Mouse (Mus musculus): ENCODE data around the gene Cdc6. TPM values are rescaled to one million over a fixed set of nuclear protein-coding genes. Genes with fewer than 3 reads are reported as not detected.
A peak's percentile ranks its signal among the peaks of the same experiment; 100 is the strongest.
"Not testable (repeated sequence)": the region's sequence is repeated elsewhere in the genome, so short reads cannot be mapped to it uniquely, and the experiment has no call there.

Gene Cdc6
- polyA plus RNA-seq, 1 experiment from 2014 or later, result 2.1 TPM

GRCm38 (mm10) chr11:98933151-98933550, 25.6 kb downstream of the Cdc6 start:
- peaks cover 67% of the 10 kb centered on the region for H3K4me1 ChIP-seq (ENCODE audit: control insufficient read depth, insufficient read depth, low read length)
- WGBS, result 43% methylated on average over 9 of the region's 9 CpGs
- H3K4me3 ChIP-seq (ENCODE audit: low read depth, low read length), result no peak overlapping the region
- 0 out of 2 replicates have a peak overlapping the region, but pooled peaks have one; percentile 1 for H3K4me2 ChIP-seq (ENCODE audit: low read depth, low read length)
- no peaks in the 10 kb centered on the region for H3K36me3 ChIP-seq (ENCODE audit: control insufficient read depth, insufficient read depth, low read length)
- no peak overlapping the region for H3K9ac ChIP-seq (replicated peaks; ENCODE audit: low read depth, low read length)
- no peak for ATAC-seq (ENCODE audit: low read depth)
- 0 out of 2 replicates have a peak overlapping the region, but pooled peaks have one; percentile 4 for H3K27ac ChIP-seq (ENCODE audit: low read depth, low read length)
- H3K9me3 ChIP-seq (ENCODE audit: control insufficient read depth, low read length), result no peaks in the 10 kb centered on the region
- H3K27me3 ChIP-seq (ENCODE audit: control insufficient read depth, insufficient read depth, low read length), result no peaks in the 10 kb centered on the region

GRCm38 (mm10) chr11:98933847-98934246, 26.2 kb downstream of the Cdc6 start:
- ATAC-seq (ENCODE audit: low read depth), result not testable (repeated sequence)
- H3K4me1 ChIP-seq (ENCODE audit: control insufficient read depth, insufficient read depth, low read length), result peaks cover 68% of the 10 kb centered on the region
- 90% methylated on average over 2 of the region's 2 CpGs for WGBS

GRCm38 (mm10) chr11:98934367-98934766, 26.8 kb downstream of the Cdc6 start:
- Histone ChIP-seq H3K9me3 (ENCODE audit: control insufficient read depth, low read length) (no peaks in the 10 kb centered on the region), H3K4me1 (ENCODE audit: control insufficient read depth, insufficient read depth, low read length) (peaks cover 67% of the 10 kb centered on the region), H3K9ac (replicated peaks; ENCODE audit: low read depth, low read length) (no peak overlapping the region), H3K4me2 (ENCODE audit: low read depth, low read length) (no peak overlapping the region), H3K4me3 (ENCODE audit: low read depth, low read length) (no peak overlapping the region), H3K36me3 (ENCODE audit: control insufficient read depth, insufficient read depth, low read length) (no peaks in the 10 kb centered on the region), H3K27ac (ENCODE audit: low read depth, low read length) (no peak overlapping the region), H3K27me3 (ENCODE audit: control insufficient read depth, insufficient read depth, low read length) (no peaks in the 10 kb centered on the region)
- WGBS, result 88% methylated on average over 3 of the region's 3 CpGs
- no peak for ATAC-seq (ENCODE audit: low read depth)

More at GRCm38 (mm10) chr11:98933847-98934246, 26.2 kb downstream of the Cdc6 start:
- H3K4me2 ChIP-seq (ENCODE audit: low read depth, low read length); H3K27ac ChIP-seq (ENCODE audit: low read depth, low read length); H3K27me3 ChIP-seq (ENCODE audit: control insufficient read depth, insufficient read depth, low read length); H3K9ac ChIP-seq (replicated peaks; ENCODE audit: low read depth, low read length); H3K36me3 ChIP-seq (ENCODE audit: control insufficient read depth, insufficient read depth, low read length); H3K4me3 ChIP-seq (ENCODE audit: low read depth, low read length); H3K9me3 ChIP-seq (ENCODE audit: control insufficient read depth, low read length): not testable (repeated sequence)

GRCm38 (mm10) chr11:98935123-98935522, 27.5 kb downstream of the Cdc6 start:
- no peaks in the 10 kb centered on the region for H3K27me3 ChIP-seq (ENCODE audit: control insufficient read depth, insufficient read depth, low read length)
- no peak overlapping the region for H3K9ac ChIP-seq (replicated peaks; ENCODE audit: low read depth, low read length)
- no peak overlapping the region for H3K4me2 ChIP-seq (ENCODE audit: low read depth, low read length)
- ATAC-seq (ENCODE audit: low read depth), result no peak
- H3K4me1 ChIP-seq (ENCODE audit: control insufficient read depth, insufficient read depth, low read length), result peaks cover 68% of the 10 kb centered on the region
- WGBS, result 93% methylated on average over 3 of the region's 3 CpGs
- no peak overlapping the region for H3K4me3 ChIP-seq (ENCODE audit: low read depth, low read length)
- H3K36me3 ChIP-seq (ENCODE audit: control insufficient read depth, insufficient read depth, low read length), result no peaks in the 10 kb centered on the region
- H3K27ac ChIP-seq (ENCODE audit: low read depth, low read length), result no peak overlapping the region
- no peaks in the 10 kb centered on the region for H3K9me3 ChIP-seq (ENCODE audit: control insufficient read depth, low read length)

DNA sequence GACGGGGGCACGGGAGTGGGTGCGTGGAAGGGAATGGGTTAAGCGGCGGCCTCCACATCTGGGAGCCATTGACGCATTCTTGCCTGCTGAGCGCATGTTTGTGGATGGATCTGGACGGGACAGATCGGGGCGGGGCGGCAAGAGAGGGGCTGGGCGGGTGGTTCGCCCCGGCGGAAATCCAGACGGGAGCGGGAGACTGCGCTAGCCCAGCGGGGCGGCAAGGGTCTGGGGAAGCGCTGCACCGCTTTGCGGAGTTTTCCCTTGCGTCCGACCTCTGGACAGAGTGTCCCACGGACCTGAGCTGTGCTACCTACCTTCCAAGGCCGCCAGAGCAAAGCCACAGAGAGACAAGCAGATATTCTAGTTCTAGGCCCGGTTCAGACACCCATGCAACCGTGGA, 28.6 kb downstream of the Cdc6 start:
- peak overlapping the region; percentile 13; the same call in 1 of the 2 replicates for H3K4me3 ChIP-seq (ENCODE audit: low read depth, low read length)
- ATAC-seq (ENCODE audit: low read depth), result no peak
- H3K9ac ChIP-seq (replicated peaks; ENCODE audit: low read depth, low read length), result peak overlapping the region; percentile 58; the same call in 1 of the 2 replicates
- WGBS, result 3% methylated on average over 29 of the region's 29 CpGs
- H3K27me3 ChIP-seq (ENCODE audit: control insufficient read depth, insufficient read depth, low read length), result no peaks in the 10 kb centered on the region
- peaks cover 67% of the 10 kb centered on the region for H3K4me1 ChIP-seq (ENCODE audit: control insufficient read depth, insufficient read depth, low read length)
- H3K27ac ChIP-seq (ENCODE audit: low read depth, low read length), result no peak overlapping the region
- H3K9me3 ChIP-seq (ENCODE audit: control insufficient read depth, low read length), result no peaks in the 10 kb centered on the region
- peak overlapping the region; percentile 81 for H3K4me2 ChIP-seq (ENCODE audit: low read depth, low read length)
- no peaks in the 10 kb centered on the region for H3K36me3 ChIP-seq (ENCODE audit: control insufficient read depth, insufficient read depth, low read length)

DNA sequence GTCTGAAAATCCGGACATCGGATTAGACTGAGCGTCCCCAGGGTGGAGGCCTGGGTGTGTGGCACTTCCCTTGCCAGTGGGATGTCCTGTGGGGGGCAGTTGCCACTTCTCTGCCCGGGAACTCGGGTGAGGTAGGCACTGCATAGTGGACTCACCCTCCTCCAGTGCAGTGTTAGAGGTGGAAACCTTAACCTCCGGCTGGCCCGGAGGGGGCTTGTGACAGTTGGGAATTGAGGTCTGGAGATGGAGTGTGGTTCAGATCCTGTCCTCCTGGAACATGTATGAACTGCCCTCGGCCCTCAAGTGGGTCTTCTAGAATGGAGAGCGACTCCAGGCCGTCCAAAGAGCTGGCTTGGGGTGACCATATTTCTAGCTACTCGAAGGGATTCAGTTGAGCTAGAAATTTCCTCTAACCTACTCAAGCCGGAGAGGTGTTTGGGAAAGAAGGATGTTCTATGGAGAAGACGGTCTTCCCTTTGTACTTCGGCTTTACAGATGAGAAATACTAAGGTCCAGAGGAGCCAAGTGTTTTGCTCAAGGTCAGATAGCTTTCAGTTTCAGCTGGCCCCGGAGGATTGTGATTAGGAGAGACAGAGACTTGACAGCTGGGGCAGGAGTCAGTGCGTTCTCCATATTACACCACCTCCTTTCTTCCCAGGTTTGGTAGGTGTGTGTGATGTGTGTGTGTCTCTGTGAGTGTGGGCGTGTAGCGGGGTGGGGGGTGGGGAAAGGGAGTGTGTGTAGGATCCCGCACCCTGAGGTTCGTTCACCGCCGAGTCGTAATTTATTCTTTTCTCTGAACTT, 29.2 kb downstream of the Cdc6 start:
- Histone ChIP-seq H3K9ac (replicated peaks; ENCODE audit: low read depth, low read length) (peak overlapping the region; percentile 58; the same call in 1 of the 2 replicates), H3K36me3 (ENCODE audit: control insufficient read depth, insufficient read depth, low read length) (no peaks in the 10 kb centered on the region), H3K4me1 (ENCODE audit: control insufficient read depth, insufficient read depth, low read length) (peaks cover 66% of the 10 kb centered on the region), H3K4me2 (ENCODE audit: low read depth, low read length) (peak overlapping the region; percentile 81), H3K27ac (ENCODE audit: low read depth, low read length) (peak overlapping the region; percentile 44), H3K9me3 (ENCODE audit: control insufficient read depth, low read length) (no peaks in the 10 kb centered on the region), H3K4me3 (ENCODE audit: low read depth, low read length) (peak overlapping the region; percentile 51), H3K27me3 (ENCODE audit: control insufficient read depth, insufficient read depth, low read length) (no peaks in the 10 kb centered on the region)
- peak; percentile 36 for ATAC-seq (ENCODE audit: low read depth)
- 4% methylated on average over 23 of the region's 23 CpGs for WGBS

DNA sequence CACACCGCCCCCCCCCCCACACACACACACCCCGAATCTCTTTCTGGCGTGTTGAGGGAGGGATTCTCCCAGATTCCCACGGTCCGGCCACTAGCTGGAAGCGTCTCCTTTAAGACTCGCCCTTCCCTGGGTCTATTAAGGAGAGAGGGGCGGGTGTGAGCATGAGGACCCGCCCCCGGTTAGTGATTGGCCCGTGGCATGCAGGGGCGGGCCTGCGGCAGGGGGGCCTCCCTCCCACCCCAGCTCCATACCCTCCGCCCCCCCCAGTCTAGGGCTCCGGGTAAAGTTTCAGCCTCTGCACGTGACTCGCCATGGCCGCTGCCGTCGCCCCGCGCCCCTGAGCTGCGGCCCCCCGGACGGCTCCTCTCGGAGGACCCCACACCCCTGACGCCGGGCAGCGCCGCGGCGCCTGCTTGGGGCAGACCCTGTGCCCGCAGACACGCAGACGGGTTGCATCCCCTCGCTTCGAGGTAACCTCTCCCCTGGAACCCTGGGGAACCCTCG, 29.9 kb downstream of the Cdc6 start:
- Histone ChIP-seq H3K27ac (ENCODE audit: low read depth, low read length) (peak overlapping the region; percentile 44), H3K27me3 (ENCODE audit: control insufficient read depth, insufficient read depth, low read length) (no peaks in the 10 kb centered on the region), H3K4me3 (ENCODE audit: low read depth, low read length) (peak overlapping the region; percentile 51), H3K9me3 (ENCODE audit: control insufficient read depth, low read length) (no peaks in the 10 kb centered on the region), H3K9ac (replicated peaks; ENCODE audit: low read depth, low read length) (peak overlapping the region; percentile 58), H3K36me3 (ENCODE audit: control insufficient read depth, insufficient read depth, low read length) (no peaks in the 10 kb centered on the region), H3K4me1 (ENCODE audit: control insufficient read depth, insufficient read depth, low read length) (peaks cover 64% of the 10 kb centered on the region), H3K4me2 (ENCODE audit: low read depth, low read length) (peak overlapping the region; percentile 81)
- under 1% methylated on average over 36 of the region's 38 CpGs for WGBS
- peak; percentile 83 for ATAC-seq (ENCODE audit: low read depth)

DNA sequence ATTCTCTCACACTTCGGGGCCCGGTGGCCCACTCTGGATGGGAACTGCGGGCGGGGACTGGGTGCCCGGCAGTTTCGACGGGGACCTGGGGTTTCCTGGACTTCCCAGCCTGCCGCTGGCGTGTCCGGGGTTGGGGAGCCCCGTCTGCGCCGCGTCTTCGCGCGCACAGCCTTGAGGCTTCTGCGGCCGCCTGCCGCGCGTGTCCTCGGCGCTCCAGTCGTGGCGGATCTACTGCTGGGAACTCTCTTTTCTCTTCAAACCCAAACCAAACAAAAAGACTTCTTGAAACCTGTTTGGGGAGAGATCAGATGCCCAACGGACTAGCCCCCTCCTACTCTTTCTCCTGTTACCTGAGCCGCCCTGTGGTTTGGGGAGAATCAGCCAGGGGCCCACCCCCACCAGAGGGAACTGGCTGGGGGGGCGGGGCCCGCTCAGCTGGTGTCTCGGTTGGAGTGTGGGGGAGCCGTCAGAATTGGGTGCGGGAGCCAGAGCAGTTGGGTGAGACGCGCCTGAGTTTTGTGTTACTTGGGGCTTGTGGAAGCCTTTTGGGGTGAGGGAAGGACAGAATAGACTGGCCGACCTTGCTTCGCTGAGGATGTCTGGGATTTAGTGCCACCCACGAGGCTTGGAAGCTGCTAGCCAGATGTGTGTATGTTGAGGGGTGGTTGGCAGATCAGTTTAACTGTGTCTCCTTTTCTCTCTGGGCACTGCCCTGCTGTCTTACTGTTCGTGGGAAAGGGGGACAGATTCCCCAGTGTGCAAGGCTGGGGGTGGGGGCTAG, 30.5 kb downstream of the Cdc6 start:
- ATAC-seq (ENCODE audit: low read depth), result no peak
- Histone ChIP-seq H3K9ac (replicated peaks; ENCODE audit: low read depth, low read length) (peak overlapping the region; percentile 58), H3K4me1 (ENCODE audit: control insufficient read depth, insufficient read depth, low read length) (peaks cover 60% of the 10 kb centered on the region), H3K4me2 (ENCODE audit: low read depth, low read length) (peak overlapping the region; percentile 81), H3K9me3 (ENCODE audit: control insufficient read depth, low read length) (no peaks in the 10 kb centered on the region), H3K4me3 (ENCODE audit: low read depth, low read length) (peak overlapping the region; percentile 51), H3K27me3 (ENCODE audit: control insufficient read depth, insufficient read depth, low read length) (no peaks in the 10 kb centered on the region), H3K27ac (ENCODE audit: low read depth, low read length) (0 out of 2 replicates have a peak overlapping the region, but pooled peaks have one; percentile 13), H3K36me3 (ENCODE audit: control insufficient read depth, insufficient read depth, low read length) (no peaks in the 10 kb centered on the region)
- under 1% methylated on average over 39 of the region's 39 CpGs for WGBS

All from neural tube, embryonic 14.5 days (tissue).